Mouse (Mus musculus): ENCODE measurements around the gene S100a2. TPM values are rescaled to one million over a fixed set of nuclear protein-coding genes. Genes with fewer than 3 reads are reported as not detected.

S100a2 gene
- total RNA-seq, 2 experiments from 2014 or later: not detected

DNA sequence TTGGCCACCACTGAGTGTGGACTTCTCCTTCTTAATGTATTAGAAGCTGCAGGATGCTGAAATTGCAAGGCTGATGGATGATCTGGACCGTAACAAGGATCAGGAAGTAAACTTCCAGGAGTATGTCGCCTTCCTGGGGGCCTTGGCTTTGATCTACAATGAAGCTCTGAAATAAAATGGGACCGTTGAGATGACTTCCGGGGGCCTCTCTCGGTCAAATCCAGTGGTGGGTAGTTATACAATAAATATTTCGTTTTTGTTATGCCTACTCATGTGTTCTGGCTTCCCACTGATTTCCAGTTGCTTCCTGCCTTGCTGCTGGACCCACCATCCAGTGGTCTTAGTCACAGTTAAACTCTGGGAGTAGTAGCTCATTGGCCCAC, 24.1 kb downstream of the S100a2 start:
- intact Hi-C loops (cut with DNase I): no loop called here
- no peak for DNase-seq

DNA sequence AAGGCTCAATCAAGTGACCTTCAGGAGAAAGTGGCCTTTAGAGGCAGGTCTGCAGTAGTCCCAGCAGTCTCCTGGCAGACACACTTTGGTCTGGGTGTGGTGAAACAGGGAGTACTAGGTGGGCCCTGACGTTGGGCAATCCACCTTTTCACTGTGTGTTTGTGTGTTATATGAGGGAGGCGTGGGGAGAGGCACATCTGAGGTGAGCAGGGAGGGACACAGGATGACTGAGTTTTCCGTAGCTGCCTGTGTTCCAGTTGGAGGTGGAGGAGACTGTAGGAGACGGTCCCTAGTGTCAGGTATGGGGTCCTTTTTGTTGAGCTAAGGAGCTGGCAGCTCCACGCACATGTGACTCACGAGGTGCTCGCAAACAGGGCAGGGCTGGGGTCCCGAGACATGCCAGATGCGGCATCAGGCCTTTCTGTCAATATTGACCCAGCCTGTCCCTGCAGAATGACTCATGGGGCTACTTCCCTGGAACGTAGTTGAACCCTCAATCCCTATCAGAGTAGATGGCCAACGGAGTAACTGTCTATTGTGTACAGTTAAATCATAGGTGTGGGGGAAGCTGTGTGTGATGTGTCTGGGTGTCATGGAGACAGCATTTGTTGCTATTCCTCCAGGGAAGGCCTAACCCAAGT, 24.7 kb downstream of the S100a2 start:
- intact Hi-C loops (cut with DNase I): no loop called here
- DNase-seq: no peak

DNA sequence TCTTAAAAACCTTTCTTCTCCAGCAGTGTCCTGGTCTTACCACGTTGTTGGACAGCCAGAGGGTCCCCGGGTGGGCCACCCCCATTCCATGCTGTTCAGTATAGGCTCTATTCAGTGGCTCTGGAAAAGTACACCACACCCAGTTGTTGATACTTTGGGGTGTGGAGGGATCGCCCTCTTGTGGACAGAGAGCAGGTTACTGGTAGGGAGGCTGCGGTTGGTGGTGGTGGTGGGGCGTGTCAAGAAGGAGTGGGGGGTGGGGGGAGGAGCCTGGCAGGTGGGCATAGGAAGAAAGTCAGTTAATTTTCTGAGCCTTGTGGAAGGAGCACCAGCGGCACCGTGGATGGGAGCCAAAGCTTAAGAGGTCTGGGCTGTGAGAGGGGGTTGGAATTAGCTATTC, 25.4 kb downstream of the S100a2 start:
- peak; percentile 69 for DNase-seq
- intact Hi-C loops (cut with DNase I): no loop called here

DNA sequence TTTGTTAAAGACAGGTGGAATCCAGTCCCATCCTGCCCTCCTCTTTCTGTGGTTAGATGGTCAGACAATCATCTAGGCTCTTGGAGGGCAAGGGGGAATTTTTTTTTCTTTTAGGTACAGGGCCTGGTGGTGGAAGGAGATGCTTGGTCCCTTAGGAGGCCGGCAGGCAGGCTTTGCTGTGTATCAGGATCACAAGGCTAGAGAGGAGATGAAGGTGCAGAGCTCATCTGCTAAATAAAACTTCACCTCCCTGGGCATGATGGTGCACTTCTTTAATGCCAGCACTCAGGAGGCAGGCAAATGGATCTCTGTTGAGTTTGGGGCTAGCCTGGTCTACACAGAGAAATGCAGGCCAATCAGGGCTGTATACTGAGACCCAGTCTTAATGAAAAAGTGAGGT, 25.9 kb downstream of the S100a2 start:
- intact Hi-C loops (cut with DNase I): no loop called here
- no peak for DNase-seq

DNA sequence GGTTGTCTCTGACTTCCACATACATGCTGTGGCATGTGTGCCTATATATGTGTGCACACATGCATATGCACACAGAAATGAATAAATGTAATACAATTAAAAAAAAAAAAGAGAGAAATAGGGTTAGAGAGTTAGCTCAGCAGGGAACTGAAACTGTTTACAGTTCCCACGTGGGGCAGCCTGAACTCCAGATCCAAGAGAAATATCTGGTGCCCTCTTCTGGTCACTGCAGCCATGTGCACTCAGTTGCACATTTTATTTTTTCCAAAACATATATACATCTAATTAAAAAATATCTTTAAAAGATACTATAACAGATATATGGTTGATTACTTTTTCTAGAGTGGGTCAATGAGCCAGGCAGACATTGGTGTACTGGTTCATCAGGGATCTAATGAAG, 27.5 kb downstream of the S100a2 start:
- DNase-seq: no peak
- intact Hi-C loops (cut with DNase I): no loop called here

DNA sequence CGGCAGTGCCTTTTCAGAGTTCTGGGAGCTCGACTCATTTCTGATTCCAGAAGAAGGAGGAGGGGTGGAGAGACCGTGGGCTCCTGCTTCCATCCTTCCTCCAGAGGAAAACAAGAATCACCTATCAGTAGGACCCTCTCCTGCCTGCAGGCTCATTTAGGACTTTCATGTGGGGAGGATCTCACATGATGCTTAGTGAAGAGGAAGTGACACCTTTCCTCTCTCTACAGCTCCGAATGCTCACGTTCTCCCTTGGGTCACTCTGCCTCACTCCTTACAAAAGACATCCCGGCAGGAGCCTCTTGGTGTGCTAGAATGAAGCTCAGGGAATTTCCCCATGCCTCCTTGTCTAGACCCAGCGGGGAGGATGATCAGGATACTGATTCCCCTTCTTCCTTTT, 31.5 kb downstream of the S100a2 start:
- no peak for DNase-seq
- intact Hi-C loops (cut with DNase I): loop anchor here (10.0 kb wide), 1 partner anchor 117 kb away; the partner anchor contains the start of gene Chtop

DNA sequence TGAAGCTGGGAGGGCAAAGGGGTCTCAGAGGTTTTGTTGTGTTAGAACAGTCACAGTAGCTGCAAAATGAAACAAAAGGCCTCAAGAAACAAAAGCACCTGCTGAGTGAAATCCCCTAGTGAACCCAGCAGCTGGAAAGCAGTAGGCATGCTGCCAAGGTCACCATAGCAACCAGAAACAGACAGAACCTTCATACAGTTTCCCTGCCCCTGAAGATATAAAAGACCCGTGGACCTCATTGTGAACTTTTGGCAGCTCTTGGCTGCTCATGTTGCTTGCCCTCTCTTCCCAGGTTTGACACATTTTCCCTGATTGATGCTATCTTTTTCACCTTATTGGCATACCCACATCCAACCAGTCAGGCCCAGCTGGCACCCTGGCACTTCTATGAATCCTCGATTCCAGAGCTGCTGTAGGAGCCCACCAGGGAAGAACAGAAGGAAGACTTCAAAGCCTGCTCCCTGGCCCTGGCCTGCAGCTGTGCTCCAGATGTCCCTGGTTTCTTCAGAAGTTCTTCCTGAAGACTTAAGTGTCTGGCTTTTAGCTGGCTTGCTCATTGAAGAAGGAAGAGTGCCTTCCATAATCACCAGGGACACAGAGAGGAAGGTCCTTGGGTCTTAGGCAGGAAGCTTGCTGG, 33.5 kb downstream of the S100a2 start:
- intact Hi-C loops (cut with DNase I): loop anchor here (10.0 kb wide), 1 partner anchor 119 kb away; the partner anchor contains the start of gene Chtop
- DNase-seq: peak; percentile 53

DNA sequence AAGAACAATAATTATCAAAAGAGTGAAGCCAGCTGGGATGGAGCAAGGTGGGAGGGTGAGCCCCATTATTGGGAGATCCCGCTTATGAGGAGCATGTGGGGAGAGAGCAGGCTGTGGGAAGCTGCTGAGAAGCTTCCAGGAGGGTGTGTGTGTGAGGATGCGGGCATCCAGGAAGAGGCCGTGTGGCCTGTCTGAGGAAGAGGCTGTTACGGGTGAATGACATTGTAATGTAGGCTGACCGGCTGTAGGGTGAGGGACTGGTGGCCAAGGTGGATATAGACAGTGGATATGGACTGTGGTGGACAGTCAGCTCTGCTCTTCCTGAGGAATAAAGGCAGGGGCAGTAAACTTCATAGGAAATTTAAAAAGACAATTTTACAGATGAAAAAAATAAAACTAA, 35.4 kb downstream of the S100a2 start:
- DNase-seq: no peak
- intact Hi-C loops (cut with DNase I): loop anchor here (10.0 kb wide), 1 partner anchor 121 kb away; the partner anchor contains the start of gene Chtop

DNA sequence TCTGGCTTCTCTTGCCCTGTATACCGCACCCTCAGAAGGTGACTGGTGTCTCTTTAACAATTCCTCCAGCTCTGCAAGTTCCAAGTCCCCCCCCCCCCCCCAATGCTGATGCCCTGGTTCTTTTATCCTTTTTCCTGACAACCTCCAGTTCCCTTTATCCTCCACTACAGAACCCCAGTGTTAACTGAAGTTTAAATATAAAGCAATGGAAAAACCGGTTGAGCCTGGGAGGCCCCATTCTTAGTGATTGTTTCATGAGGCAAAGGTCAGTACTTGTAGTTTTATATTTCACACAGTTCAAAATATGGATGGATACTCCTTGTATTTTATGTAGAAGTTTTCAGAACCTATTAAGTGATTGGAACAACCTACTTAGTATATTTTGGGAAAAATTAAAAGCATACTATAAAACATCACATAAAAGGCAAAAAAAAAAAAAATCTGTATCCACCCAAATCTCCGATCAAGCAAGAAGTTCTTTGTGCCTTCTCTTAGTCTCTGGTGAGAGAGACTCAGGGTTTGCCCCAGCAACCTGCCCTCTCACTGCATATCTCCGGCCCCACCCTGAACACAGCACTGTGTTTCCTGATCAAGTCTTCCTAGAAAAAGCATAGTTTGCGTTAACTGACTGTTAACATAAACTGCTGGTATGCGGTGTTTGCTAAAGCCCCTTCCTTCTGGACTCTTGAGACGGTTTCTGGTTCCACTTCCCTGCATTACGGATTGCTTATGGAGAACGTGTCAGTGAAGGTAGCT, 36.4 kb downstream of the S100a2 start:
- no peak for DNase-seq
- intact Hi-C loops (cut with DNase I): loop anchor here (10.0 kb wide), 1 partner anchor 122 kb away; the partner anchor contains the start of gene Chtop

DNA sequence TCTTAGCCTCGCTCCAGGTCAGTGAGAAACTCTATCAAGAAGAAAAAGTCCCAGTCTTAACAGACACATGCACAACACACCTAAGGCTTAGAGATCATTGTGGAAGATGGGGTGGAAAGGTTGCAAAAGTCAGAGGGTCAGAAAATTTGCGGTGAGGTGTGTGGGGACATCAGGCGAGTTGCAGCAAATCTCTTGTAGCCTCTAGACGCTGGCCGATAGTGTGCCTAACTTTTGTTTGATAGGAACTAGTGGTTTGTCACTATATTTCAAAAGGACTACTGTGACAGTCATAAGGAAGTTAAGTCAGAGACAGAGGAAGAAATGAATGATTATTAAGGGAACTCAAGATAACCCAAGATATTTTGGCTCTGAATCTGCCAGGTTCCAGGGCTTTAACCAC, 37.3 kb downstream of the S100a2 start:
- intact Hi-C loops (cut with DNase I): loop anchor here (10.0 kb wide), 1 partner anchor 123 kb away; the partner anchor contains the start of gene Chtop

DNA sequence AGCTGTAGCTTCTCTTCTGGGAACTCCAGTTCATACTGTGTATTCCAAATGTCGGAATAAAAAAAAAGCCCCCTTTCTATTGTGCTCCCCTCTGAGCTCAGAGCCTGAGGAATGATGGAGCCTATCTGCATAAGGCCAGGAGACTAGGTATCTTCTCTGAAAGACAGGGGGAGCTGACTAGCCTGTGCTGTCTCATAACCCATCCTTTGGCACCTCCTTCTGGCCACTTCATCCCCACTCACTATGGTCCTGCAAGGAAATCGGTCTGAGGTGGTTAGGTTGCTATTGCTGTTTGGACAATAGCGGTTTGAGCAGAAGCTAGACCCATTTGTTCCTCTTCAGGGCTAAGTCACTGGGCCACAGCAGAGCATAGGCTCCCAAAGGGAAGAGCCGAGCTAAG, 37.8 kb downstream of the S100a2 start:
- no peak for DNase-seq
- intact Hi-C loops (cut with DNase I): loop anchor here (10.0 kb wide), 1 partner anchor 123 kb away; the partner anchor contains the start of gene Chtop

More for the DNA sequence above, 37.3 kb downstream of the S100a2 start:
- no peak for DNase-seq

DNA sequence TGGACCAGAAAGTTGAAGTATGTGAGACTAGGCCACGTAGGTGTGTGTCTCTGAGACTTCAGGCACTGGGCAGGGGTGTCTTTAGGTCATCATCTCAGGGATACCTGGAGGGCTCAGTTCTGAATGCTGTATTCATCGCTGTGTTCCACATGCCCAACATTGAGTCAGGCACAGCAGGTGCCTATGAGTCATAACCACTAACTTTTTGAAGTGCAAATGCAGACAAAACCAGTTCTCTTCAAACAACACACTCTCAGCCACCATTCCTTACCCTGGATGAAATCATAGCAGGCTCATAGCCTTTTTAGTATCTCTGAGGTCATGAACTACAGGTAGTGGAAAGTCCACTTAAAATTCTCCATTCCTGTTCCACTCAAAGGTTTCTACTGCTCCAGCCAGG, 39.3 kb downstream of the S100a2 start:
- intact Hi-C loops (cut with DNase I): loop anchor here (10.0 kb wide), 1 partner anchor 124 kb away; the partner anchor contains the start of gene Chtop
- DNase-seq: no peak

DNA sequence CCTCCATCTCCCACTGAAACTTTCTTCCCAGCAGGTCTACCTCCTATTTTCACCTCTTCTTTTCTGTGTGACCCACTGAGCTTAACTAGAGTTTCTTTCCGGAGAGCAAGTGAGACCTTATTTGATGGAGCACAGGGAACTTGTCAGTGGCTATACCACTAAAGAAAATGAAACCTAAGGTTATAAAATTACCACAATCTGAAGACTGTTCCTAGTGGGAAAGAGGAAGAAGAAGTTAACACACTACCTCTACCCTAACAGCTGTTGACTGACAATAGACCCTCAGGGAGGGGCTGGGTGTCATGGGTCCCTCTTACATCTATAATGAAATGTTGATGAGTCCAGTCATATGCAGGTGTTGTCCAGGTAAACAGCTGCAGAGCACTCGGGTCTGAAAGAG, 41.9 kb downstream of the S100a2 start:
- intact Hi-C loops (cut with DNase I): no loop called here
- DNase-seq: no peak

DNA sequence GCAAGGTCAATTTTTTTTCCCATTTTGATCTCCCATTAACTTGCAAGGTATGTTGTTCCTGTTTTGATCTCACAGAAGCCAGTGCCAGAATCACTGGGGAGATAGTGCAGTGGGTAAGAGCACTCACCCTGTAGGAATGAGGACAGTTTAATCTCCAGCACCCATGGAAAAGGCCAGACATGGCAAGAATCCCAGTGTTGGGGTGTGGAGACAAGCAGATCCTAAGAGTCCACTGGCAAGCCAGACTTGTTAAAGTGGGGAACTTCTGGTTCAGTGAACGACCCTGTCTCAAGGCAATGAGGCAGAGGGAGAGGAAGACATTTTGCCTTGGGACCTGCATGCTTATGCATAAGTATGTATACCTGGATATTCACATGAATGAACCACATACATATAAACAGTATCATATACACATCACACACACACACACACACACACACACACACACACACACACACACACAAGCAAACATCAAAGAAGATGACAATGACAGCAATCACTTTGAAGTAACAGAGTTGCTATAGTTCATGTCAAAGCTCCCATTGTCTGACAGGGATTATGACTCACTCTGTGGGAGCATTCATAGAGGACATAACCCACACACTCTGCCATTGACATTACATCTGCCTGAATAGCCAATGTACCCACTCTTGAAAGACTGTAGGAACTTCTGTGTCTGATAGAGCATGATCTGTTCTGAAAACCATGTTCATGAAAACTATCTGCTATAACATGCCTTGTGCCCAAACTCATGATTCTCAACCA, 48.6 kb downstream of the S100a2 start:
- DNase-seq: no peak
- intact Hi-C loops (cut with DNase I): no loop called here

DNA sequence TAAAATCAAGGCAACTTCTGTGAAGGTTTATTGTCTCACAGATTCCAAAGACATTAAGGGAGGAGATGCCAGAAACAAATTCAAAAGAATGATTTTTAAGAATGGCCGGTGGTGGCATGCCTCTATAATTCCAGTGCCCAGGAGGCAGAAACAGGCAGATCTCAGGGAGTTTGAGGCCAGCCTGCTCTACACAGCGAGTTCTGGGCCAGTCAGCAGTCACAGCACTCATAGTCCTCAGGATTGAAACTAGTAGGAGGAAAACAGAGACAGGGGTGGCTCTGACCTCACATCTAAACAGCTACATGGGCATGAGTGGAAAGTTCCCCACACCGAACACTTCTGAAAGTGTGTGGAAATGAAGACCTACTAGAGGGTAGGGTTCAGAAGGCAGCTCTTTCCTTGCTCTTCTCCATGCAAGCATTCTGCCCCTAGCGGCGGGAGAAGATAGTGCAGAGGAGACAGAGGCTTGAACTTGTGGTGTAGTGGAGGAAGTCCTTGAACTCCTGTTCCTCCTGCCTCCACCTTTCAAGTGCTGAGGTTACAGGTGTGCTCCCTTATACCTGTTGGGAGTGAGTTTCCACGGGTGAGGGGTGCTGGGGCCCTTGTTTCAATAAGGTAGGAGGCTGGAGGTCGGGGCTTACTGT, 49.6 kb downstream of the S100a2 start:
- intact Hi-C loops (cut with DNase I): no loop called here
- peak; percentile 21 for DNase-seq

DNA sequence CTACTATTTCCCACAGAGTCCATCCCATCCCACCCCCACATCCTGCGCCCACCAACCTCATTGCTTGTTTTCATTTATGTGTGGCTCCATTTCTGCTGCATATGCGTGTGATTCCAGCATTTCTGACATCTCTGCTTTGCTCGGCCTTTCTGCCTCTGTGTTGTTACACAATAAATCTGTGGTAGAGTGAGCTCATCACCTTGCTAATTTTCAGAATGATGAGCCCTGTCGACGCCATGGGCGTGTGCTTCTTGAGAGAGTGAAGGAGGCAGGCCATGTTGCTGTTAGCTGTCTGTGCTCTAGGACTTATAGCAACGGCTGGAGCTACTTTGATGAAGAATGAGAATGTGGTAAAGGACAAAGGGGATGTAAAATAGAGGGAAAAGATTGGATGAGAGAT, 50.9 kb downstream of the S100a2 start:
- no peak for DNase-seq
- intact Hi-C loops (cut with DNase I): no loop called here

Data from left cerebral cortex, postnatal 4 days (tissue).